Mouse (Mus musculus): Measurements from ENCODE around the gene Rnf11. TPM values are rescaled to one million over a fixed set of nuclear protein-coding genes. Genes with fewer than 3 reads are reported as not detected.

Gene Rnf11
- polyA plus RNA-seq, 1 experiment from 2014 or later: 43.3 TPM

- H3K9ac ChIP-seq: no peak overlapping the region
- no peak overlapping the region for H3K4me3 ChIP-seq
- WGBS: 78% methylated on average over 4 of the region's 4 CpGs
- ATAC-seq (ENCODE audit: borderline replicate concordance, extremely low read depth, low FRiP score, low TSS enrichment): no peak
- no peaks in the 10 kb centered on the region for H3K4me1 ChIP-seq
- no peaks in the 10 kb centered on the region for H3K9me3 ChIP-seq
- H3K36me3 ChIP-seq: 0 out of 2 replicates have a peak, but pooled peaks cover 10% of the 10 kb centered on the region
- H3K27ac ChIP-seq: no peak overlapping the region
- no peaks in the 10 kb centered on the region for H3K27me3 ChIP-seq
- H3K4me2 ChIP-seq: no peak overlapping the region
Measured at GRCm38 (mm10) chr4:109442649-109443048, 41.9 kb downstream of the Rnf11 start.

GRCm38 (mm10) chr4:109442126-109442525, 42.4 kb downstream of the Rnf11 start:
- WGBS: 81% methylated on average over 7 of the region's 7 CpGs
- Histone ChIP-seq H3K9ac (no peak overlapping the region), H3K4me3 (no peak overlapping the region), H3K36me3 (0 out of 2 replicates have a peak, but pooled peaks cover 10% of the 10 kb centered on the region), H3K4me2 (no peak overlapping the region), H3K27ac (no peak overlapping the region), H3K4me1 (no peaks in the 10 kb centered on the region), H3K27me3 (no peaks in the 10 kb centered on the region), H3K9me3 (no peaks in the 10 kb centered on the region)
- no peak for ATAC-seq (ENCODE audit: borderline replicate concordance, extremely low read depth, low FRiP score, low TSS enrichment)

GRCm38 (mm10) chr4:109441000-109441399, 43.5 kb downstream of the Rnf11 start:
- H3K27me3 ChIP-seq: no peaks in the 10 kb centered on the region
- no peak for ATAC-seq (ENCODE audit: borderline replicate concordance, extremely low read depth, low FRiP score, low TSS enrichment)
- WGBS: 79% methylated on average over 3 of the region's 3 CpGs

GRCm38 (mm10) chr4:109440381-109440780, 44.1 kb downstream of the Rnf11 start:
- ATAC-seq (ENCODE audit: borderline replicate concordance, extremely low read depth, low FRiP score, low TSS enrichment): no peak
- no peak overlapping the region for H3K27ac ChIP-seq

More at GRCm38 (mm10) chr4:109441000-109441399, 43.5 kb downstream of the Rnf11 start:
- H3K27ac ChIP-seq: no peak overlapping the region
- H3K36me3 ChIP-seq: 0 out of 2 replicates have a peak, but pooled peaks cover 5% of the 10 kb centered on the region
- no peaks in the 10 kb centered on the region for H3K9me3 ChIP-seq
- no peak overlapping the region for H3K9ac ChIP-seq
- no peak overlapping the region for H3K4me2 ChIP-seq
- no peaks in the 10 kb centered on the region for H3K4me1 ChIP-seq
- H3K4me3 ChIP-seq: no peak overlapping the region

GRCm38 (mm10) chr4:109439825-109440248, 44.7 kb downstream of the Rnf11 start:
- H3K9ac ChIP-seq: no peak overlapping the region

More at GRCm38 (mm10) chr4:109440381-109440780, 44.1 kb downstream of the Rnf11 start:
- 94% methylated on average over 5 of the region's 5 CpGs for WGBS
- H3K27me3 ChIP-seq: no peaks in the 10 kb centered on the region
- no peak overlapping the region for H3K4me3 ChIP-seq
- 0 out of 2 replicates have a peak, but pooled peaks cover 5% of the 10 kb centered on the region for H3K36me3 ChIP-seq
- H3K9ac ChIP-seq: no peak overlapping the region
- no peak overlapping the region for H3K4me2 ChIP-seq
- H3K4me1 ChIP-seq: no peaks in the 10 kb centered on the region
- H3K9me3 ChIP-seq: no peaks in the 10 kb centered on the region

GRCm38 (mm10) chr4:109439101-109439500, 45.4 kb downstream of the Rnf11 start:
- H3K9ac ChIP-seq: no peak overlapping the region
- ATAC-seq (ENCODE audit: borderline replicate concordance, extremely low read depth, low FRiP score, low TSS enrichment): no peak
- H3K36me3 ChIP-seq: 0 out of 2 replicates have a peak, but pooled peaks cover 4% of the 10 kb centered on the region
- H3K4me1 ChIP-seq: no peaks in the 10 kb centered on the region
- no peaks in the 10 kb centered on the region for H3K27me3 ChIP-seq
- WGBS: 77% methylated on average over 8 of the region's 8 CpGs
- H3K9me3 ChIP-seq: no peaks in the 10 kb centered on the region
- H3K4me3 ChIP-seq: no peak overlapping the region
- H3K4me2 ChIP-seq: no peak overlapping the region
- no peak overlapping the region for H3K27ac ChIP-seq

More at GRCm38 (mm10) chr4:109439825-109440248, 44.7 kb downstream of the Rnf11 start:
- Histone ChIP-seq H3K4me3 (no peak overlapping the region), H3K4me2 (no peak overlapping the region), H3K36me3 (0 out of 2 replicates have a peak, but pooled peaks cover 5% of the 10 kb centered on the region), H3K27me3 (no peaks in the 10 kb centered on the region), H3K9me3 (no peaks in the 10 kb centered on the region), H3K4me1 (no peaks in the 10 kb centered on the region), H3K27ac (no peak overlapping the region)
- ATAC-seq (ENCODE audit: borderline replicate concordance, extremely low read depth, low FRiP score, low TSS enrichment): no peak
- 70% methylated on average over 3 of the region's 3 CpGs for WGBS

GRCm38 (mm10) chr4:109437913-109438878, 46.3 kb downstream of the Rnf11 start:
- ATAC-seq (ENCODE audit: borderline replicate concordance, extremely low read depth, low FRiP score, low TSS enrichment): peak; percentile 58; the same call in 1 of the 2 replicates
- Histone ChIP-seq H3K27me3 (no peaks in the 10 kb centered on the region), H3K27ac (no peak overlapping the region), H3K4me1 (no peaks in the 10 kb centered on the region), H3K9me3 (no peaks in the 10 kb centered on the region), H3K36me3 (no peaks in the 10 kb centered on the region), H3K4me2 (no peak overlapping the region), H3K9ac (no peak overlapping the region), H3K4me3 (no peak overlapping the region)
- 50% methylated on average over 9 of the region's 9 CpGs for WGBS

GRCm38 (mm10) chr4:109434256-109434655, 50.3 kb downstream of the Rnf11 start:
- Histone ChIP-seq H3K4me1 (peaks cover 4% of the 10 kb centered on the region; the same call in 1 of the 2 replicates), H3K27me3 (no peaks in the 10 kb centered on the region), H3K27ac (no peak overlapping the region), H3K9me3 (no peaks in the 10 kb centered on the region), H3K36me3 (no peaks in the 10 kb centered on the region), H3K4me3 (no peak overlapping the region), H3K9ac (no peak overlapping the region), H3K4me2 (no peak overlapping the region)
- ATAC-seq (ENCODE audit: borderline replicate concordance, extremely low read depth, low FRiP score, low TSS enrichment): no peak
- 97% methylated on average over 1 of the region's 1 CpGs for WGBS

GRCm38 (mm10) chr4:109433641-109434040, 50.9 kb downstream of the Rnf11 start:
- H3K9me3 ChIP-seq: no peaks in the 10 kb centered on the region
- H3K36me3 ChIP-seq: no peaks in the 10 kb centered on the region
- H3K27ac ChIP-seq: no peak overlapping the region
- H3K4me1 ChIP-seq: peaks cover 4% of the 10 kb centered on the region; the same call in 1 of the 2 replicates
- no peak for ATAC-seq (ENCODE audit: borderline replicate concordance, extremely low read depth, low FRiP score, low TSS enrichment)
- no peaks in the 10 kb centered on the region for H3K27me3 ChIP-seq
- WGBS: 47% methylated on average over 6 of the region's 6 CpGs
- H3K4me2 ChIP-seq: no peak overlapping the region
- H3K4me3 ChIP-seq: no peak overlapping the region
- no peak overlapping the region for H3K9ac ChIP-seq

- H3K27ac ChIP-seq: no peak overlapping the region
- 56% methylated on average over 16 of the region's 16 CpGs for WGBS
Measured at GRCm38 (mm10) chr4:109432668-109433375, 51.7 kb downstream of the Rnf11 start.

GRCm38 (mm10) chr4:109430854-109431253, 53.7 kb downstream of the Rnf11 start:
- no peaks in the 10 kb centered on the region for H3K36me3 ChIP-seq
- no peak overlapping the region for H3K4me3 ChIP-seq
- no peak overlapping the region for H3K4me2 ChIP-seq
- H3K9ac ChIP-seq: no peak overlapping the region
- no peaks in the 10 kb centered on the region for H3K9me3 ChIP-seq
- 39% methylated on average over 13 of the region's 13 CpGs for WGBS
- no peaks in the 10 kb centered on the region for H3K27me3 ChIP-seq
- peak; percentile 48 for ATAC-seq (ENCODE audit: borderline replicate concordance, extremely low read depth, low FRiP score, low TSS enrichment)
- no peak overlapping the region for H3K27ac ChIP-seq
- peaks cover 4% of the 10 kb centered on the region; the same call in 1 of the 2 replicates for H3K4me1 ChIP-seq

More at GRCm38 (mm10) chr4:109432668-109433375, 51.7 kb downstream of the Rnf11 start:
- Histone ChIP-seq H3K9ac (no peak overlapping the region), H3K27me3 (no peaks in the 10 kb centered on the region), H3K4me3 (no peak overlapping the region), H3K4me2 (no peak overlapping the region), H3K9me3 (no peaks in the 10 kb centered on the region), H3K36me3 (no peaks in the 10 kb centered on the region), H3K4me1 (peaks cover 4% of the 10 kb centered on the region; the same call in 1 of the 2 replicates)
- peak; percentile 23; the same call in 1 of the 2 replicates for ATAC-seq (ENCODE audit: borderline replicate concordance, extremely low read depth, low FRiP score, low TSS enrichment)

All from lung, embryonic 15.5 days (tissue).